Mouse (Mus musculus): Measurements from ENCODE around the gene Casc3. TPM values are rescaled to one million over a fixed set of nuclear protein-coding genes. Genes with fewer than 3 reads are reported as not detected.
A peak's percentile ranks its signal among the peaks of the same experiment; 100 is the strongest.

Gene Casc3
- polyA plus RNA-seq, 1 experiment: 42.8 TPM

DNA sequence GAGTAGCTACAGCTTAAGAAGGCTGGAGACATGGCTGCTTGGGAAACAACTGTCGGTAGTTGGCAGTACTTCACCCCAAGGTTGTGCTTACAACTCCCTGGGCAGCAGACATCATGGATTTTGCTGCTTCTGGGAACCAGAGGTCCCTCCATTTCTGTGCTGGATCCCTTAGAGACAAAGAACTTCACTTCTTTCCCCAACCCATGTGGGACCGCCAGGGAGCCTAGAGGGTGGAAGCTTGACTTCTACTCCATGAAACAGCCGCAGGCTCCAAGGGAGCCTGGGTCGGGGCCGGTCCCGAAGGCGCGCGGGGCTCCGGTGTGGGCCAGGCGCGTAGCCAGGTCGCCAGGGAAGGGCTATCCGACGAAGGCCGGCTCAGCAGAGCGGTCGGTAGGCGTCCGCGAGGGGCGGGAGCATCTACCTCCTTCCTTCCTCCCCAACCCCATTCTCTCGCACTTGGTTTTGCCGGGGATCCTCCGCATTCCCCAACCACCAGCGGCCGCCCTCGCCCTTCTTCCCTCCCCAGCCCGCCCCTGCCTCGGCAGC, 10.2 kb upstream of the Casc3 start:
- TF ChIP-seq GATA1 (IDR thresholded peaks at IDR 0.05; ENCODE audit: low read length): no peak

DNA sequence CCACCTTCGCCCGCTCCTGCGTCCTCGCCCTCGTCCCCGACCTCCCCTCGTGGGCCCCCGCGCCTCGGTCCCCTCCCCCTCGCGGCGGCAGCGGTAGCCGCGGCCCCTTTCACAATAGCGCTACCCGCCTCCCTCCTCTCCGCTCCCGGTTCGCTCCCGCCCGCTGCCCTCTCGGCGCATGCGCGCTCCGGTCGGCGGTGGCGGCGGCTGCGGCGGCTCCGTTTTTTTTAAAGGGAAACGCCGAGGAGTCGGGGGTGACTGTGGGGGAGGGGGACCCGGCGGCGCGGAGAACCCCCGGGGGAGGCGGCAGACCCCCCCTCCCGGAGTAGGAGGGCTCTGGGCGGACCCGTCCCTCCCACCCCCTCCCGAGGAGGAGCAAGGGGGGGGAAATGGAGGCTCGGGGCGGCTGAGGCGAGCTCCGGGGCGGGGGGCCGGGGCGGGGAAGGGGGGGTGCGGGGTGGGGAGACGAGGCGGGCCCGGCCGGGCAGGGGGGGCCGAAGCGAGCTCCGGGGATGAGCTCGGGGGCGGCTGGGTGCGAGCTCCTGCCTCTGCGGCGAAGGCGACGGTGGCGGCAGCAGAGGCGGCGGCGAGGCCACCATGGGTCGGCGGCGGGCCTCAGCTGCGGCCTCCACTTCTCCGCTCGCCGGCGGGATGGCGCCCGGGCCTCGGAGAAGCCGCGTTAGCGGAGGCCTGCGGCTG, 9.5 kb upstream of the Casc3 start, which contains the start of gene Msl1:
Gene Msl1 (plus strand): TSS at position 502 of the 699 bp plus-strand sequence.
- no peak for TF ChIP-seq GATA1 (IDR thresholded peaks at IDR 0.05; ENCODE audit: low read length)

DNA sequence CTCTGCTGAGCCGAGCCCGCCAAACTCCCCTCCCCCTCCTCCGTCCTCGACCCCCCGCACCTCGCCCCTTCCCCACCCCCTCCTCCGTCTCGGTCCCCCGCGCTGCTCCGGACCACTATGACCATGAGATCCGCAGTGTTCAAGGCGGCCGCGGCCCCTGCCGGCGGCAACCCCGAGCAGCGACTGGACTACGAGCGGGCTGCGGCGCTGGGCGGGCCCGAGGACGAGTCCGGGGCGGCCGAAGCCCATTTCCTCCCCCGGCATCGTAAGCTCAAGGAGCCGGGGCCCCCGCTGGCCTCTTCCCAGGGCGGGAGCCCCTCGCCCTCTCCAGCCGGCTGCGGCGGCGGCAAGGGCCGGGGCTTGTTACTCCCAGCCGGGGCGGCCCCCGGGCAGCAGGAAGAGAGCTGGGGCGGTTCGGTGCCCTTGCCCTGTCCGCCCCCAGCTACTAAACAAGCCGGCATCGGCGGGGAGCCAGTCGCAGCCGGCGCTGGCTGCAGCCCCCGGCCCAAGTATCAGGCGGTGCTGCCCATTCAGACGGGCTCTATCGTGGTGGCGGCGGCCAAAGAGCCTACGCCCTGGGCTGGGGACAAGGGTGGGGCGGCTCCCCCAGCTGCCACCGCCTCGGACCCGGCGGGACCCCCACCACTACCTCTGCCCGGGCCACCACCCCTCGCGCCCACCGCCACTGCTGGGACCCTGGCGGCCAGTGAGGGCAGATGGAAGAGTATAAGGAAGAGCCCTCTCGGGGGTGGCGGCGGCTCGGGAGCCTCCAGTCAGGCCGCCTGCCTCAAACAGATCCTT, 8.8 kb upstream of the Casc3 start:
- TF ChIP-seq GATA1 (IDR thresholded peaks at IDR 0.05; ENCODE audit: low read length): no peak

DNA sequence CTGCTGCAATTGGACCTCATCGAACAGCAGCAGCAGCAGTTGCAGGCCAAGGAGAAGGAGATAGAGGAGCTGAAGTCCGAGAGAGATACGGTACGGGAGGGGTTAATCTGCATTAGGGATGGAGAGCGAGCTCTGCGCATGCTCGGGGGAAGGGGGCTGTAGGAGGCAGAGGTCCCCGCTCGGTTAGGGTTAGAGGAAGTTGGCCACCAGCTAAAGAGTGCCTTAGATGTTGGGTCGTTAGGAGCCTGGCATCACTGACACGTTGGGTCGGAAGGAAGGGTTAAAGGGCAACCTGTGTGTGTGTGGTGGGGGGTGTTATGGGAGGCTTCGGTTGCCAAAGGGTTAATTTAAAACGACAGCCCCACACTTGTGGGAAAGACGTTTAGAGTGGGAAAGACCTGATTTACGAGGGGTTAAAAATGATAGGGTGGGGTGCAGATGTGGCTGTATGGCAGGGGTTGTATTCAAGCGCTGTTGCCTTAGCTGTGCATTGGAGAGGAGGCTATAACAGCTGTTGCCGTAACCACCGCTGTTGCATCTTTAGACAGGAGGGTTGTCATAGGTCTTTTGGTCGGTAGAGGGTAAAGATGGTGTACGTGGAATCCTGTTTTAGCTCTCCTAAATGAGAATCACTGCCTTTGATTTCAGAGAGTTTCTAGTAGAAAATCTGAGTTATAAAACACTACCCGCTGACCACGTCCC, 8.0 kb upstream of the Casc3 start:
- TF ChIP-seq GATA1 (IDR thresholded peaks at IDR 0.05; ENCODE audit: low read length): no peak

DNA sequence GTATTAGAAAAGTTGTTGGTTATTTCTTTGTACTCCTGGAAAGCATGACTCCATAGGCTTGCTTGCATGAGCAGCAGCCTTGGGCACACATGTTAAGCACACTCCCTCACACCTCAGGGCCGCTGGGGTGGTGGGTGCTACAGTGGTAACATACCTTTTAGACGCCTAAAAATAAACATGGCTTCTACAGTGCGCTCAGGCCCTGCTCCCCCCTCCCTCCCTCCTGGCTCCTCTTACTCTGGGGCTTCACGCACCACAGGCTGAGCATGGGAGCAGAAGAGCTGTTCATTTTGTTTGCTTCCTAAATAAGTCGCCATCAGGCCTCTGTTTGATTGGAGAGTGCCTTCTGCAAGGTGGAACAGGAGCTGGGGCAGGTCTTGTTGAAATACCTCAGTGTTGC, 7.4 kb upstream of the Casc3 start:
- no peak for TF ChIP-seq GATA1 (IDR thresholded peaks at IDR 0.05; ENCODE audit: low read length)

DNA sequence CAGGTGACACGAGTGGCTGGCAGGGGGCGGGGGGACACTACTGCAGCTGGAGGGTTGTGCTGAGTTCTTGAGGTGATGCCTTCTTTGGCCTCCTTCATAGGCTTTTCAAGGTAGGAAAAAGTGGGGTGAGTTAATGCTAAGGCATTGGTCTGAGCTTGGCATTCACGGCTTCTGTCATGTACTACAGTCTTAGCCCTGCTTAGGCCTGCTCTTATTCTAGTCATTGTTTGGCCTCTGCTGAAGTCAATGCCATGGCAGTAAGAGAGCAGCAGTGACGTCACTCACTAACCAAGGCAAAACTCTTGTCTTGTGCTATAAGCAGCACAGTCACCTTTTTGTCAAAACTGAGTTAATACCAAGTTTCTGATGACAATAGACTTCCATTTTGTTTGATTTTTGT, 6.8 kb upstream of the Casc3 start:
- TF ChIP-seq GATA1 (IDR thresholded peaks at IDR 0.05; ENCODE audit: low read length): no peak

DNA sequence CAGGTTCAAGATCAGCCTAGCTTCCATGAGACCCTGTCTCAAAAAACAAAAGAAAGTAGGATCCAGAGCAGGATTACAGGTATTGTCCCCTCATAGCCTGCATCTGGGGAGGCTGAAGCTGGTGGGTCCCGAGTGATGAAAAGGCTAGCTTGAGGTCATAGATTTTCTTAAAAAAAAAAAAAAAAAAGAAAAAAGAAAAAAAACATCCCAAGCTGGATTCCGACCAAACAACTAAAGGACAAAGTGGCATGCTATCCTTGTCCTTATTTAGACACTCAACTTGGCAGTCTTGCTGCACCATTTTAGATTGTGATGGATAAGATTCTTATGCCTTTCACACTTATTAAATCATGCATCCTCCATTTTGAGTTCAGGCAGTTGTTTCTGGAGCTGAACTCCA, 3.7 kb downstream of the Casc3 start:
- no peak for TF ChIP-seq GATA1 (IDR thresholded peaks at IDR 0.05; ENCODE audit: low read length)

DNA sequence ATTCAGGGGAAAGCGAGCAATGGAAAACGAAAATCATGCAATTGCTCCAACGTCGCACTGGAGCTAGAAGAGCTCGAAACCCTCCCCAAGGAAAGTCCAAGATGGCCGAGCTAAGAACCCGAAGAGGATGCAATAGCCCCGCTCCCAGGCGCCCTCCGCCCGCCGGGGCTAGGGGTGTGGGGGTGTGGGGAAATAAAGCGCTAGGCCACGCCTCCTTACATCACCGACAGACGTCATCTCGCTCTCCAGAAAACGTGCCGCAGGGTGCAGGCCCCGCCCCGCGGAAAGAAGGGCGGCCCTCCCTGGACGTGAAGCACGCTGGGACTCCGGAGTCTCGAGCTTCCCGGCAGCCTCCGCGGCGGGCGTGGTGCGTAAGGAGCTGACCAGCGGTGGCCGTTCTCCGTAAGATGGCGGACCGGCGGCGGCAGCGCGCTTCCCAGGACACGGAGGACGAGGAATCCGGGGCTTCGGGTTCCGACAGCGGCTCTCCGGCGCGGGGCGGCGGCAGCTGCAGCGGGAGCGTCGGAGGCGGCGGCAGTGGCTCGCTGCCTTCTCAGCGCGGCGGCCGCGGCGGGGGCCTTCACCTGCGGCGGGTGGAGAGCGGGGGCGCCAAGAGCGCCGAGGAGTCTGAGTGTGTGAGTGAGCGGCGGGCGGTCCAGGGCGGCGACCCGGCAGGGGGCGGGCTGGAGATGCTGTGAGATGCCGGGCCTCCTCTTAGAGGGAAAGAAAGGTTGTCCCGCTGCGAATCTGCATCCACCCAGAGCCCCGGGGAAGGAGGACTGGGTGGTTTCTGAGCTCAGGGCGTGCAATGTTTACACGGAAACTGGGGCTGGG, 5.0 kb downstream of the Casc3 start:
- no peak for TF ChIP-seq GATA1 (IDR thresholded peaks at IDR 0.05; ENCODE audit: low read length)

DNA sequence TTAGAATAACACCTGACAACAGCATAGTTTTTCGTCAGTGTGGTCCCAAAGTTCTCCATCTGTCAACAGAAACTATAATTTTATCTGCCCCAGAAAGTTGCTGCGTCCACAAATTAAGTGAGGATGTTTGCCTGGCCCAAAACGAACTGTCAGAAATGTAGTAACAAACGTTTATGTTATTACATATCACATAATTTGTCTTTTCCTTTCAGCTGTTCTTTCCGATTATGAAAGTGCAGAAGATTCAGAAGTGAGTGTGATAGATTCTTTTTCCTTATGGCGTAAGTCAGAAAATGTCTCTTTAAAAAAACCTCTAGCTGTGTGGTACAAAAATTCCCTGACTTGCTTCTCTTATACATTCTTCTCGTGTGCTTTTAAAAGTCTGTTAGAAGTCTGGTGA, 6.0 kb downstream of the Casc3 start:
- no peak for TF ChIP-seq GATA1 (IDR thresholded peaks at IDR 0.05; ENCODE audit: low read length)

DNA sequence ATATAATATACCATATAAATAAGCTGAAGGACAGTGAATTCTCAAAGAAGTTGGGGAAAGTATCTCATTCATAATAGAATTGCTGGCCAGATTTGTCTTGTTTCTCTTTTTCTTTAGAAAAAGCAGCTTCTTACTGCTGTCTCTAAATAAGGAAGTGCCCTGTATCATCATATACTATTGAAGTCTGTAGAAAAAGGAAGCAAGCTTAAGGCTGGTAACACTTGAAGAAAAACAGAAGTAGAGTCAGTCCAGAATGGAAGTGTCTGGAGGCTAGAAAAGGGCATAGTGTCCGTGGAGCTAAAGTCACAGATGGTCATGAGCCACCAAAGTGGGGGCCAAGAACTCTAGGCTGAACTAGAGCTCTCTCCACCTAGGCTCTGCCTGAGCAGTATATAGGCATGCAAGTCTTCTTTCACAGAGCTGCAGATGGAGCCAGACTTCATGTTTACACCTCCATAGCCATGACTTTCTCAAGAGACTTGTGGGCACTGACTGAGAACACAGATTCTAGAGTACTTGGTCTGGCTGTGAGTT, 12.1 kb downstream of the Casc3 start:
- no peak for TF ChIP-seq GATA1 (IDR thresholded peaks at IDR 0.05; ENCODE audit: low read length)

DNA sequence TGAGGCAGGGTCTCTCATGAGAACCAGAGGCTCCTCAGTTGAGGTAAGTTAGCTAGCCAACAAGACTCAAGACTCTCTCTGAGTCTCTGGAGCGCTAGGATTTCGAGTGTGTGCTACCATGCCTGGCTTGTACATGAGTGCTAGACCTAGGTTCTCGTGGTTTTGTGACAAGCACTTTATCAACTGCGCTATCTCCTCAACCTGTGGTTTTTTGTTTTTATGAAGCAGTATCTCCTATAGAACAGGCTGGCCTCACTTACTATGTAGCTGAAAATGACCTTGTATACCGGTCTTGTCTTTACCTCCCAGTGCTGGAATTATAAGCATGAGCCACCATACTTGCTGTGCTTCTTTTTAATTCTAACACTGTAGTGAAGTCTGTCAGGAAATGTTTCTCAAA, 16.3 kb downstream of the Casc3 start:
- TF ChIP-seq GATA1 (IDR thresholded peaks at IDR 0.05; ENCODE audit: low read length): peak; percentile 47

DNA sequence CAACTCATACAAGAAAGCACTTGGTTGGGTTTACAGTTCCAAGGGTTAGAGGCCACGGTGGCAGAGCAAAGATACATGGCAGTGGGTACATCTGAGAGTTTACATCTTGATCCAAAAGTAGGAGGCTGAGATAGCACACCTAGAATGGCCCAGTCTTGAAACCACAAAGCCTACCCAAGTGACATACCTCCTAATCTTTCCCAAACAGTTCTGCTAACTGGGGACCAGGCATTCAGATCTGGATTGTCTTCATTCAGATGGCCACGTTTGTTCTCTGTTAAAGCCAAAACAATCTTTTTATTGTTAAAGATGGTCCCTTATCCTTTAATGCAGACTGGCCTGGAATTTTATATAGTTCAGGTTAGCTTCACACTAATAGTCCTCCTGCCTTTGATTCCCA, 23.2 kb downstream of the Casc3 start:
- TF ChIP-seq GATA1 (IDR thresholded peaks at IDR 0.05; ENCODE audit: low read length): peak; percentile 76

DNA sequence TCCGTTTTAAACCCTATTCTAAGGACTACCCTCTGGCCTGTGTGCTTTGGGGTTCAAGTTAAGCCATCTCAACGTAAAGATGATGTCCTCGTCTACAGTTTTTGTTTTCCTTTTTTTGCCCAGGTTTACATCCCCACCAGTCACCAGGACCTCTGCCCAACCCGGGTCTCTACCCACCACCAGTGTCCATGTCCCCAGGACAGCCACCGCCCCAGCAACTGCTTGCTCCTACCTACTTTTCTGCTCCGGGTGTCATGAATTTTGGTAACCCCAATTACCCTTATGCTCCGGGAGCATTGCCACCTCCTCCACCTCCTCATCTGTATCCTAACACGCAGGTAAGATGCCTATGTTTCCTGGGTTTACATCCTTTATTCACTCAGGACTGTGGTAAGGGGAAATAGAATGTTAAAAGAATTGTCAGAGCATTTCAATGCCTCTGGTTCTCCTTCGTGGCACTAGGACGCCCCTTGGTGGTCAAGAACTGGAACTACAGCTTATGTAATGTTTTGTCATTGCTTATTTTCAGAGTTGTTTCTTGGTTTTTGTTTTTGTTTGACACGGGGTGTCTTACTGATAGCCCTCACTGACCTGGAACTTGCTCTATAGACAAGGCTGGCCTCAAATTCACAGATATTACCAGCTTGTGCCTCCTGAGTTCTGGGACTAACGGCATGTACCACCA, 24.5 kb downstream of the Casc3 start:
- no peak for TF ChIP-seq GATA1 (IDR thresholded peaks at IDR 0.05; ENCODE audit: low read length)

DNA sequence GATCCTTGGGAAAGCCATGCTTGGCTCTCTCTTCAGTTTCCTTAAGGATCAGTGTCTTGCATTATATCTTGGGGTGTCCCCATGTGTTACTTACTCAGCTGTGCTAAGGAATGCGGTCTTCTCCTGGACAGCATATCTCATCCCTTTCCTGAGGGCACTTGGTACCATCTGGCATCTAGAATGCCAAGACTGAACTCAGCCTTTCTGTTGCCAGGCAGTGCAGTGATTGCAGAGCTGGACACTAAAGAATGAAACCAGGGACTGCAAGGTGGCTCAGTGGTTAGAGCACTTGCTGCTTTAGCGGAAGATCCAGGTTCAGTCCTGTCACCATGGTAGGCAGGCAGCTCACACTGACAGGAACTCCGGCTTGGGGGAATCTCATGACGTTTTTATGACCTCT, 25.2 kb downstream of the Casc3 start:
- TF ChIP-seq GATA1 (IDR thresholded peaks at IDR 0.05; ENCODE audit: low read length): no peak
